Mouse (Mus musculus): ENCODE data around the gene Hcfc1r1. TPM values are rescaled to one million over a fixed set of nuclear protein-coding genes. Genes with fewer than 3 reads are reported as not detected.

Hcfc1r1 gene
- total and polyA plus RNA-seq, 2 experiments from 2014 or later = 194 to 210 TPM

GRCm38 (mm10) chr17:23645894-23646293, 27.5 kb upstream of the Hcfc1r1 start:
- Histone ChIP-seq H3K4me1 (ENCODE audit: insufficient read depth, low read length) (0 out of 2 replicates have a peak, but pooled peaks cover 6% of the 10 kb centered on the region), H3K9me3 (ENCODE audit: low read length) (no peaks in the 10 kb centered on the region), H3K27ac (ENCODE audit: low read depth, low read length) (no peak overlapping the region), H3K4me2 (ENCODE audit: low read depth, low read length, poor library complexity, severe bottlenecking) (no peak overlapping the region), H3K36me3 (ENCODE audit: insufficient read depth, low read length) (no peaks in the 10 kb centered on the region), H3K9ac (replicated peaks; ENCODE audit: low read length, poor library complexity, severe bottlenecking) (no peak overlapping the region), H3K27me3 (ENCODE audit: insufficient read depth, low read length) (peaks cover 20% of the 10 kb centered on the region; the same call in 1 of the 2 replicates), H3K4me3 (ENCODE audit: low read depth, low read length) (no peak overlapping the region)
- DNase-seq (ENCODE audit: low spot score) (no peak), ATAC-seq (ENCODE audit: low FRiP score) (no peak)
- TF ChIP-seq CTCF (IDR thresholded peaks at IDR 0.05) = no peak
- 30% methylated on average over 10 of the region's 10 CpGs for WGBS

- 84% methylated on average over 6 of the region's 6 CpGs for WGBS
- Histone ChIP-seq H3K36me3 (ENCODE audit: insufficient read depth, low read length) (no peaks in the 10 kb centered on the region), H3K9ac (replicated peaks; ENCODE audit: low read length, poor library complexity, severe bottlenecking) (no peak overlapping the region), H3K4me3 (ENCODE audit: low read depth, low read length) (no peak overlapping the region), H3K4me2 (ENCODE audit: low read depth, low read length, poor library complexity, severe bottlenecking) (no peak overlapping the region), H3K4me1 (ENCODE audit: insufficient read depth, low read length) (no peaks in the 10 kb centered on the region), H3K27me3 (ENCODE audit: insufficient read depth, low read length) (no peaks in the 10 kb centered on the region), H3K9me3 (ENCODE audit: low read length) (no peaks in the 10 kb centered on the region), H3K27ac (ENCODE audit: low read depth, low read length) (no peak overlapping the region)
- TF ChIP-seq CTCF (IDR thresholded peaks at IDR 0.05) = no peak
- DNase-seq (ENCODE audit: low spot score) = no peak
- ATAC-seq (ENCODE audit: low FRiP score) = no peak
Measured at GRCm38 (mm10) chr17:23651363-23651762, 22.0 kb upstream of the Hcfc1r1 start.

DNA sequence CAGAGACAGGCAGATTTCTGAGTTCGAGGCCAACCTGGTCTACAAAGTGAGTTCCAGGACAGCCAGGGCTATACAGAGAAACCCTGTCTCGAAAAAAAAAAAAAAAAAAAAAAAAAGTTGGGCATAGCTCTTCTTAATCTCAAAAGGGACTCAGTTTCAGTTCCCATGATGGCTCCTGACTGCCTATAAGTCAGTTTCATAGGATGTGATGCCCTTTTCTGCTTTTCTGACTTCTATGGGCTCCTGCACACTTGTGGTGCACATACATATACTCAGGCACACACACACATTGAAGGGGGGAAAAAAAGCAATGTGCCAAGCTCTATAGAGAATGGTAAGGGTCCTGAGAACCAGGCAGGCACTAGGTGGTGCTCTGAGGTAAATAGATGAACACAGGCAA, 20.1 kb upstream of the Hcfc1r1 start:
- peak; percentile 30 for TF ChIP-seq CTCF (IDR thresholded peaks at IDR 0.05)
- H3K9me3 ChIP-seq (ENCODE audit: low read length) = no peaks in the 10 kb centered on the region
- DNase-seq (ENCODE audit: low spot score) (no peak), ATAC-seq (ENCODE audit: low FRiP score) (no peak)
- H3K27me3 ChIP-seq (ENCODE audit: insufficient read depth, low read length) = no peaks in the 10 kb centered on the region; the same call in 1 of the 2 replicates
- H3K36me3 ChIP-seq (ENCODE audit: insufficient read depth, low read length) = no peaks in the 10 kb centered on the region
- no peak overlapping the region for H3K4me2 ChIP-seq (ENCODE audit: low read depth, low read length, poor library complexity, severe bottlenecking)
- no peak overlapping the region for H3K4me3 ChIP-seq (ENCODE audit: low read depth, low read length)
- H3K9ac ChIP-seq (replicated peaks; ENCODE audit: low read length, poor library complexity, severe bottlenecking) = no peak overlapping the region
- 78% methylated on average over 1 of the region's 2 CpGs for whole genome bisulfite sequencing
- no peak overlapping the region for H3K27ac ChIP-seq (ENCODE audit: low read depth, low read length)
- H3K4me1 ChIP-seq (ENCODE audit: insufficient read depth, low read length) = no peaks in the 10 kb centered on the region

- no peak for ATAC-seq (ENCODE audit: low FRiP score)
- Histone ChIP-seq H3K27ac (ENCODE audit: low read depth, low read length) (no peak overlapping the region), H3K4me1 (ENCODE audit: insufficient read depth, low read length) (no peaks in the 10 kb centered on the region), H3K27me3 (ENCODE audit: insufficient read depth, low read length) (no peaks in the 10 kb centered on the region; the same call in 1 of the 2 replicates), H3K36me3 (ENCODE audit: insufficient read depth, low read length) (no peaks in the 10 kb centered on the region), H3K9me3 (ENCODE audit: low read length) (no peaks in the 10 kb centered on the region), H3K9ac (replicated peaks; ENCODE audit: low read length, poor library complexity, severe bottlenecking) (no peak overlapping the region), H3K4me3 (ENCODE audit: low read depth, low read length) (no peak overlapping the region), H3K4me2 (ENCODE audit: low read depth, low read length, poor library complexity, severe bottlenecking) (no peak overlapping the region)
- TF ChIP-seq CTCF (IDR thresholded peaks at IDR 0.05) = no peak
- no peak for DNase-seq (ENCODE audit: low spot score)
- WGBS = 66% methylated on average over 6 of the region's 6 CpGs
Measured at GRCm38 (mm10) chr17:23654001-23654400, 19.4 kb upstream of the Hcfc1r1 start.

GRCm38 (mm10) chr17:23654410-23654809, 19.0 kb upstream of the Hcfc1r1 start:
- no peak for ATAC-seq (ENCODE audit: low FRiP score)
- WGBS = 63% methylated on average over 2 of the region's 2 CpGs
- no peak for DNase-seq (ENCODE audit: low spot score)
- Histone ChIP-seq H3K9me3 (ENCODE audit: low read length) (no peaks in the 10 kb centered on the region), H3K4me1 (ENCODE audit: insufficient read depth, low read length) (no peaks in the 10 kb centered on the region), H3K27me3 (ENCODE audit: insufficient read depth, low read length) (peaks cover 2% of the 10 kb centered on the region), H3K4me3 (ENCODE audit: low read depth, low read length) (no peak overlapping the region), H3K27ac (ENCODE audit: low read depth, low read length) (no peak overlapping the region), H3K9ac (replicated peaks; ENCODE audit: low read length, poor library complexity, severe bottlenecking) (no peak overlapping the region), H3K4me2 (ENCODE audit: low read depth, low read length, poor library complexity, severe bottlenecking) (no peak overlapping the region), H3K36me3 (ENCODE audit: insufficient read depth, low read length) (no peaks in the 10 kb centered on the region)
- TF ChIP-seq CTCF (IDR thresholded peaks at IDR 0.05) = no peak

DNA sequence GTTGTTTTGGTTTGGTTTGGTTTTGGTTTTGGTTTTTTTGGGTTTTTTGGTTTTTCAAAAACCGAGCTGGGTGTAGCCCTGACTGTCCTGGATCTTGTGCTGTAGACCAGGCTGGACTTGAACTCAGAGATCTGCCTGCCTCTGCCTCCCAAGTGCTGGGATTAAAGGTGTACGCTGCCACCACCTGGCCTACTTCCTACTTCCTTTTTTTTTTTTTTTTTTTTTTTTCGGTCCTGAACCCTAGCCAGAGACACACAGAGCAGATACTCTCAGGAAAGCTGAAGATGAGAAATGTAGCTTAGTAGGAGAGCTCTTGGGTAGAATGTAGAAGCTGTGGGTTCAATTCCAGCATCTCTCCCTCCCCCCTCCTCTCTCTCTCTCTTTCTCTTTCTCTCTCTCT, 14.9 kb upstream of the Hcfc1r1 start:
- Histone ChIP-seq H3K4me1 (ENCODE audit: insufficient read depth, low read length) (no peaks in the 10 kb centered on the region), H3K27ac (ENCODE audit: low read depth, low read length) (no peak overlapping the region), H3K4me2 (ENCODE audit: low read depth, low read length, poor library complexity, severe bottlenecking) (no peak overlapping the region), H3K27me3 (ENCODE audit: insufficient read depth, low read length) (peaks cover 32% of the 10 kb centered on the region), H3K36me3 (ENCODE audit: insufficient read depth, low read length) (no peaks in the 10 kb centered on the region), H3K9me3 (ENCODE audit: low read length) (no peaks in the 10 kb centered on the region), H3K4me3 (ENCODE audit: low read depth, low read length) (no peak overlapping the region), H3K9ac (replicated peaks; ENCODE audit: low read length, poor library complexity, severe bottlenecking) (no peak overlapping the region)
- ATAC-seq (ENCODE audit: low FRiP score) (no peak), DNase-seq (ENCODE audit: low spot score) (no peak)
- 87% methylated on average over 3 of the region's 3 CpGs for WGBS
- no peak for TF ChIP-seq CTCF (IDR thresholded peaks at IDR 0.05)
